ENCODE assay signal across 18 mouse cellular contexts in the genomic region with DNA sequence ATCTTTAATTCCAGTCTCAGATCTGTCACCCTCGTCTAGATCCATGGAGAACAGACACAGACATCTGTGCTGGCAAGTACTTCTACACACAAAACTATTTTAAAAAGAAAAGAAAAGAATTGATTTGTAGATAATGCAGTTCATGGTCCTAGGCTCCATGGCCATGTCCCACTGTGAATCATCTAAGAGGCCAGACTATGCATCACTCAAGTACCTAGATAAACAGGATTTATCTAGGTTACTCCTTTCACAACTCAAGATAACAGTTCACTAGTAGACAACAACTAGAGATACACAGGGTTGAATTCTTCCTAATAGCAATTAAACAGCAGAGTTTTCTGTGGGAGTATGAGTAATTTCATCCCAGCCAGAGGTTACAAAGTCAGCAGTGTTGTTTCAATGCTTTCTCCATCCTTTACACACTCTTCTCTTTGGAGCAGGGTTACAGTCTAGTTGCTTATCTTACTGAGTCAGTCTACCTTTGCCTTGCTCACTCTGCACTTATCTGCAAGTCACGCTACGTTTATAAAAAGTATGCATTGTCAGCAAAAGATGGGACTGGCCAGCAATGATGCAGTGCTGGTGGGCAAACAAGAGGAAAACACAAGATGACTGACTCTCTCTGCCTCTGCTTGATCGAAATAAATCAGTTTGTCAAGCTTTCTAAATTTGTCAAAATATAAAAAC. TPM values are rescaled to one million over a fixed set of nuclear protein-coding genes. Genes with fewer than 3 reads are reported as not detected.
DNase-seq lines count a peak whose midpoint lies in the region; ATAC-seq and TF ChIP-seq lines count a peak whose summit lies in the region.
"Had no signal": no experiment of that assay in that cellular context is flagged by ENCODE, and none has a peak within 500 bp of the region (broad histone marks: within the 10 kb centered on the region; RNA-seq: fewer than 3 reads in every experiment).

No protein-coding gene starts in this region.

- no peak for TF ChIP-seq RAD21 in MEL (IDR thresholded peaks at IDR 0.05; ENCODE audit: low read depth, low read length)

- H3K9me3 ChIP-seq in MEL (replicated peaks; ENCODE audit: insufficient read depth, low read length) = no peaks in the 10 kb centered on the region
- H3K9me3 ChIP-seq in liver, embryonic 13.5 days (replicated peaks) = no peaks in the 10 kb centered on the region
- H3K9me3 ChIP-seq in stomach, embryonic 15.5 days = no peaks in the 10 kb centered on the region
- H3K9me3 ChIP-seq: forebrain, embryonic 13.5 days; hindbrain, embryonic 15.5 days; midbrain, embryonic 12.5 days had no signal

- no peak overlapping the region for H3K4me3 ChIP-seq in MEL (ENCODE audit: control insufficient read depth in 1 of 2, insufficient read depth in 1 of 2, low read depth in 2 of 2, low read length in 2 of 2)
- H3K4me3 ChIP-seq in liver, embryonic 13.5 days (replicated peaks) = no peak overlapping the region
- H3K4me3 ChIP-seq in stomach, embryonic 15.5 days (replicated peaks) = no peak overlapping the region
- H3K4me3 ChIP-seq: forebrain, embryonic 13.5 days; hindbrain, embryonic 15.5 days; midbrain, embryonic 12.5 days had no signal

- peak; percentile 68 for ATAC-seq in erythroblast, adult 5-6 weeks (replicated peaks; ENCODE audit: low FRiP score, poor library complexity, severe bottlenecking)
- ATAC-seq in liver, embryonic 13.5 days (ENCODE audit: low read depth) = peak; percentile 85
- peak; percentile 45; the same call in 1 of the 2 replicates for ATAC-seq in stomach, embryonic 15.5 days (ENCODE audit: insufficient read depth, low FRiP score, low read depth)
- ATAC-seq in inflammation-experienced regulatory T-cells, adult 6 months = no peak
- ATAC-seq: CD4-positive, CD25-positive, alpha-beta regulatory T cell, adult 4 months; forebrain, embryonic 13.5 days had no signal

- peaks cover 0 to 13% of the 10 kb centered on the region in 2 experiments; a peak in 2 of 4 replicates for H3K36me3 ChIP-seq in MEL (ENCODE audit: control insufficient read depth in 1 of 2, insufficient read depth in 2 of 2, low read length in 2 of 2)
- no peaks in the 10 kb centered on the region for H3K36me3 ChIP-seq in liver, embryonic 13.5 days
- H3K36me3 ChIP-seq in stomach, embryonic 15.5 days = no peaks in the 10 kb centered on the region
- H3K36me3 ChIP-seq: hindbrain, embryonic 15.5 days; midbrain, embryonic 12.5 days had no signal

- TF ChIP-seq CTCF in MEL (IDR thresholded peaks at IDR 0.05 in 2 of 3, conservative IDR thresholded peaks at IDR 0.05 in 1 of 3; ENCODE audit: control insufficient read depth in 1 of 3, insufficient read depth in 1 of 3, low read depth in 2 of 3, low read length in 3 of 3, poor library complexity in 1 of 3, severe bottlenecking in 1 of 3) = no peak

- peak; percentile 45 for DNase-seq in MEL (ENCODE audit: low read depth, low spot score)
- peak; percentile 46 for DNase-seq in liver, embryonic 13.5 days
- no peak for DNase-seq in urinary bladder, postnatal 10 days (ENCODE audit: low spot score)
- no peak for DNase-seq in layer of hippocampus, adult 8-10 months (ENCODE audit: low spot score in 2 of 2)
- DNase-seq: adrenal gland, postnatal 10 days; cerebellum, adult 2 months; kidney, adult 8-10 months; kidney, postnatal 36 days; lung, postnatal 14 days; right cerebral cortex, postnatal 14 days had no signal

- 35% methylated on average over 4 of the region's 4 CpGs for WGBS in liver, embryonic 13.5 days (ENCODE audit: insufficient replicate concordance)
- 53% methylated on average over 4 of the region's 4 CpGs for WGBS in stomach, embryonic 15.5 days

- H3K4me2 ChIP-seq in liver, embryonic 13.5 days = peak overlapping the region; percentile 25
- no peak overlapping the region for H3K4me2 ChIP-seq in stomach, embryonic 15.5 days
- H3K4me2 ChIP-seq: forebrain, embryonic 13.5 days; heart, embryonic 11.5 days; hindbrain, embryonic 15.5 days; midbrain, embryonic 12.5 days had no signal

- peak in 1 of 2 experiments; percentile 25; a peak in 1 of 4 replicates for TF ChIP-seq EP300 in MEL (IDR thresholded peaks at IDR 0.05; ENCODE audit: low read depth in 1 of 2, low read length in 2 of 2)

- no peaks in the 10 kb centered on the region for H3K27me3 ChIP-seq in MEL (ENCODE audit: control insufficient read depth in 1 of 2, insufficient read depth in 2 of 2, low read length in 2 of 2)
- H3K27me3 ChIP-seq in liver, embryonic 13.5 days = peaks cover 8% of the 10 kb centered on the region; the same call in 1 of the 2 replicates
- no peaks in the 10 kb centered on the region for H3K27me3 ChIP-seq in stomach, embryonic 15.5 days (replicated peaks)
- H3K27me3 ChIP-seq: forebrain, embryonic 13.5 days; hindbrain, embryonic 15.5 days; midbrain, embryonic 12.5 days had no signal

- H3K9ac ChIP-seq in MEL (ENCODE audit: control insufficient read depth, low read depth, low read length, poor library complexity, severe bottlenecking) = no peak overlapping the region
- no peak overlapping the region for H3K9ac ChIP-seq in liver, embryonic 13.5 days
- no peak overlapping the region for H3K9ac ChIP-seq in stomach, embryonic 15.5 days
- H3K9ac ChIP-seq: forebrain, embryonic 13.5 days; hindbrain, embryonic 15.5 days; midbrain, embryonic 12.5 days had no signal

- H3K27ac ChIP-seq in MEL (ENCODE audit: control insufficient read depth, low read depth, low read length) = no peak overlapping the region
- peak overlapping the region; percentile 76 for H3K27ac ChIP-seq in liver, embryonic 13.5 days
- H3K27ac ChIP-seq in stomach, embryonic 15.5 days = 0 out of 2 replicates have a peak overlapping the region, but pooled peaks have one; percentile 23
- H3K27ac ChIP-seq: forebrain, embryonic 13.5 days; hindbrain, embryonic 15.5 days; midbrain, embryonic 12.5 days had no signal

- no peak for TF ChIP-seq POLR2A in MEL (IDR thresholded peaks at IDR 0.05; ENCODE audit: control insufficient read depth in 1 of 2, insufficient read depth in 1 of 2, low read depth in 1 of 2, low read length in 2 of 2, poor library complexity in 1 of 2)

- no peaks in the 10 kb centered on the region for H3K79me2 ChIP-seq in MEL (ENCODE audit: control insufficient read depth, insufficient read depth, low read length, poor library complexity)

- peaks cover 5 to 11% of the 10 kb centered on the region in 2 experiments for H3K4me1 ChIP-seq in MEL (ENCODE audit: control insufficient read depth in 1 of 2, insufficient read depth in 2 of 2, low read length in 2 of 2)
- H3K4me1 ChIP-seq in liver, embryonic 13.5 days (replicated peaks) = peaks cover 49% of the 10 kb centered on the region
- no peaks in the 10 kb centered on the region for H3K4me1 ChIP-seq in stomach, embryonic 15.5 days

TF ChIP-seq in MEL, 35 proteins besides CTCF, POLR2A, EP300 and RAD21:
- TF ChIP-seq MAFK (IDR thresholded peaks at IDR 0.05; ENCODE audit: borderline replicate concordance, low read depth, low read length) (peak; percentile 88), TCF12 (IDR thresholded peaks at IDR 0.05; ENCODE audit: low read depth, low read length) (0 out of 2 replicates have a peak, but pooled peaks have one; percentile 26), CHD2 (IDR thresholded peaks at IDR 0.05; ENCODE audit: low read length) (no peak), ZC3H11A (IDR thresholded peaks at IDR 0.05; ENCODE audit: low read depth, low read length) (no peak), GATA1 (IDR thresholded peaks at IDR 0.05; ENCODE audit: low read depth, low read length) (peak; percentile 47; the same call in 1 of the 2 replicates), ETS1 (IDR thresholded peaks at IDR 0.05; ENCODE audit: low read depth, low read length) (peak; percentile 64; the same call in 1 of the 2 replicates), BHLHE40 (IDR thresholded peaks at IDR 0.05; ENCODE audit: borderline replicate concordance, low read depth, low read length) (peak; percentile 40; the same call in 1 of the 2 replicates)

RNA-seq across cellular contexts. Expression of a gene that starts 20.5 kb away (rescaled TPM):
- total RNA-seq in MEL (2012; rRNA removed) = 0.08 and 0.16 TPM in 2 replicates
- under 1 TPM in 1 of 2 experiments, not detected in 1; 0.22 TPM for polyA plus RNA-seq in MEL (2012; ENCODE audit: insufficient read depth in 1 of 2, insufficient read length in 2 of 2, low read depth in 1 of 2, low replicate concordance in 2 of 2, missing spikeins in 1 of 2)
- 2.1 TPM in 1 of 2 replicates, not detected in the other for total RNA-seq in erythroblast, adult 5-6 weeks (2015; ENCODE audit: low replicate concordance)
- total RNA-seq in erythroblast, adult 5-6 weeks (2017; ENCODE audit: low replicate concordance) = 0.85 and 1.3 TPM in 2 replicates
- 2.1 and 2.4 TPM in 2 replicates for polyA plus RNA-seq in liver, embryonic 13.5 days (2015; fragmentation: Nextera tagmentation; extraction: Ambion mirVana)
- 6.9 and 9.5 TPM in 2 replicates for polyA plus RNA-seq in stomach, embryonic 15.5 days (2015; fragmentation: Nextera tagmentation; extraction: Ambion mirVana)
- not detected for polyA plus RNA-seq in inflammation-experienced regulatory T-cells, adult 6 months (2017; shearing (Covaris generic))
- total RNA-seq in layer of hippocampus, adult 8-10 months (2022) = under 1 TPM; 0.51 to 0.89 (median 0.78) TPM

RNA-seq across cellular contexts. Expression of a gene that starts 47.7 kb away (rescaled TPM):
- total RNA-seq in MEL (2012; rRNA removed) = 18.8 and 19.3 TPM in 2 replicates
- 10 to 100 TPM; 23.7 to 52.2 TPM for polyA plus RNA-seq in MEL (2012; ENCODE audit: insufficient read depth in 1 of 2, insufficient read length in 2 of 2, low read depth in 1 of 2, low replicate concordance in 2 of 2, missing spikeins in 1 of 2)
- 5.2 and 7.9 TPM in 2 replicates for total RNA-seq in erythroblast, adult 5-6 weeks (2015; ENCODE audit: low replicate concordance)
- 9.1 and 12.2 TPM in 2 replicates for total RNA-seq in erythroblast, adult 5-6 weeks (2017; ENCODE audit: low replicate concordance)
- 5.9 and 7.8 TPM in 2 replicates for polyA plus RNA-seq in liver, embryonic 13.5 days (2015; fragmentation: Nextera tagmentation; extraction: Ambion mirVana)
- 15.0 and 18.2 TPM in 2 replicates for polyA plus RNA-seq in stomach, embryonic 15.5 days (2015; fragmentation: Nextera tagmentation; extraction: Ambion mirVana)
- polyA plus RNA-seq in inflammation-experienced regulatory T-cells, adult 6 months (2017; shearing (Covaris generic)) = 10 to 100 TPM; 15.5 to 28.2 (median 22.9) TPM
- total RNA-seq in layer of hippocampus, adult 8-10 months (2022) = 10 to 100 TPM; 35.6 to 43.2 (median 38.1) TPM

Comparison
In these comparisons a context has a peak if more than half of its experiments do, and no peak if none do; other contexts are left out.
1. DNase-seq: peak in MEL (single experiment) and liver, embryonic 13.5 days (single experiment); none in urinary bladder, postnatal 10 days (single experiment) and layer of hippocampus, adult 8-10 months (0 of 2).